Mouse (Mus musculus): ENCODE measurements around the gene Rcor2. TPM values are rescaled to one million over a fixed set of nuclear protein-coding genes. Genes with fewer than 3 reads are reported as not detected.

Gene Rcor2
- polyA plus RNA-seq (2014; fragmentation: Nextera tagmentation; extraction: Ambion mirVana), result 6.1 and 10.7 TPM in 2 replicates

DNA sequence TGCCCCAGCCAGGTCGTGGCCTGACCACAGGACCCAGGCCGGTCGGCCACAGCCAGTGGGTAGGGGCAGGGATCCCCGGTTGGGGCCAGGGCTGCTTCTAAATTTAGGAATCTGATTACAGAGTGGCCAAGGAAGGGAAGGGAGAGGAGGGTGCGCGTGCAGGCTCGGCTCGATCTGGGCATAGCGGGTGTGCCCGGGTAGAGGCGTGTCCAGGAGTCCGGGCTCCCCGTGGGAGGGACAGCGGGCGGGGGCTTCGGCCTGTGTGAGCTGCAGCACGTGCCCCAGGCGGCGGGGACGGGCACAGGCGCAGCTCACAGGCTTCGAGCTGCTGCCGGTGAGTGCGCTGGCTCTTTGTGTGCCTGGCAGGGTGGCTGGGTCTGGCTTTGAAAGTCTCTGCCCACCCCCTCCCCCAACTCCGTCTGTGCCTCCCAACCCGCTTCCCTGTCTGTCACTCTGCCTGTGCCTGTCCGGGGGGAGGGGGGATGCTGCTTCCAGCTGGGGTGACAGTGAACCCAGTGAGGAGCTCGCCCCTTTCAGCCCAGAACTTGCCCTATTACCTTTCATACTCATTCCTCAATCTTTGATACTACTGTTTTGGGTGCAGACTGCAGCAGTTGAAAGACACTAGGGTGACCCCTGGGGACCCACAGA is at the start of gene Rcor2:
Gene Rcor2, plus strand, starts transcription at position 235 of the 651 bp plus-strand sequence.
- Histone ChIP-seq H3K9ac (ENCODE audit: low read length) (peak within 1 kb of the TSS; percentile 91), H3K4me3 (ENCODE audit: control insufficient read depth in 1 of 2, insufficient read depth in 1 of 2, low read depth in 1 of 2, low read length in 2 of 2) (peak within 1 kb of the TSS; percentile 76 to 85), H3K4me1 (ENCODE audit: control insufficient read depth in 2 of 2, insufficient read depth in 2 of 2, low read length in 2 of 2) (peaks cover 38 to 50% of the 10 kb centered on the region in 2 experiments), H3K9me3 (ENCODE audit: control insufficient read depth, low read length) (peaks cover 4% of the 10 kb centered on the region; the same call in 1 of the 2 replicates), H3K27me3 (ENCODE audit: control insufficient read depth, insufficient read depth, low read length) (no peaks in the 10 kb centered on the region), H3K4me2 (ENCODE audit: low read length) (peak within 1 kb of the TSS; percentile 93), H3K27ac (replicated peaks in 1 of 2; ENCODE audit: control insufficient read depth in 1 of 2, insufficient read depth in 1 of 2, low read depth in 2 of 2, low read length in 2 of 2) (peak within 1 kb of the TSS; percentile 89 to 95), H3K36me3 (ENCODE audit: control insufficient read depth, insufficient read depth, low read length) (peaks cover 25% of the 10 kb centered on the region)
- peak; percentile 72 for ATAC-seq (ENCODE audit: insufficient number of reproducible peaks, insufficient read depth, low FRiP score, low read depth)
- under 1% methylated on average over 26 of the region's 28 CpGs for WGBS

DNA sequence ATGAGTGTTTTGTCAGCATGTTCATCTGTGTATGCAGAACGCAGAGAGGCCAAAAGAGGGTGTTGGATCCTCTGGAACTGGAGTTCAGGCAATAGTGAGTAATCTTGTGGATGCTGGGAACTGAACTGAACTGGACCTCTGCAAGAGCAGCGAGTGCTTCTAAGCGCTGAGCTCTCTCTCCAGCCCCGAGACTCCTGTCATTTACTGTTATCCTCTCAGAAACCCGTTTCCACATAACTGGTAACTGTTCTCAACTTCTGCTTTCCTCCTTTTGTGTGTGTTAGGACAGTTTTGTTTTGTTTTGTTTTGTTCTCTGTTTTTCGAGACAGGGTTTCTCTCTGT is 49.2 kb upstream of the Rcor2 start:
- no peaks in the 10 kb centered on the region for H3K9me3 ChIP-seq (ENCODE audit: control insufficient read depth, low read length)
- 8% methylated on average over 6 of the region's 6 CpGs for WGBS
- H3K27ac ChIP-seq (replicated peaks in 1 of 2; ENCODE audit: control insufficient read depth in 1 of 2, insufficient read depth in 1 of 2, low read depth in 2 of 2, low read length in 2 of 2), result no peak overlapping the region; a peak in 1 of 4 replicates
- H3K4me3 ChIP-seq (ENCODE audit: control insufficient read depth in 1 of 2, insufficient read depth in 1 of 2, low read depth in 1 of 2, low read length in 2 of 2), result peak overlapping the region; percentile 15 to 73
- ATAC-seq (ENCODE audit: insufficient number of reproducible peaks, insufficient read depth, low FRiP score, low read depth), result no peak
- peak overlapping the region; percentile 27; the same call in 1 of the 2 replicates for H3K9ac ChIP-seq (ENCODE audit: low read length)
- peaks cover 35% of the 10 kb centered on the region for H3K36me3 ChIP-seq (ENCODE audit: control insufficient read depth, insufficient read depth, low read length)
- peak overlapping the region; percentile 63 for H3K4me2 ChIP-seq (ENCODE audit: low read length)
- no peaks in the 10 kb centered on the region for H3K27me3 ChIP-seq (ENCODE audit: control insufficient read depth, insufficient read depth, low read length)
- H3K4me1 ChIP-seq (ENCODE audit: control insufficient read depth in 2 of 2, insufficient read depth in 2 of 2, low read length in 2 of 2), result peaks cover 16 to 29% of the 10 kb centered on the region in 2 experiments

DNA sequence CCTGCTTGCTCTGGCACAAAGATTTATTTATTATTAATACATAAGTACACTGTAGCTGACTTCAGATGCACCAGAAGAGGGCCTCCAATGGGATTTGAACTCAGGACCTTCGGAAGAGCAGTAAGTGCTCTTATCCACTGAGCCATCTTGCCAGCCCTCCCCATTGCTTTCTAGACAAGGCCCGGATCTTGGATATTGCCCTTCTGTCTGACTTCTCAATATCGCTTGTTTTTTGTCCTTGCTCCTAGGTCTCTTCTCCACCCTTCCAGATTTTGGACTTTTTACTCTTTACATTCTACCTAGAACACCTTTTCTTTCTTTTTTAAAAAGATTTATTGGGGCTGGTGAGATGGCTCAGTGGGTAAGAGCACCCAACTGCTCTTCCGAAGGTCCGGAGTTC is 48.4 kb upstream of the Rcor2 start:
- 88% methylated on average over 5 of the region's 5 CpGs for WGBS
- Histone ChIP-seq H3K4me1 (ENCODE audit: control insufficient read depth in 2 of 2, insufficient read depth in 2 of 2, low read length in 2 of 2) (peaks cover 16 to 29% of the 10 kb centered on the region in 2 experiments), H3K4me3 (ENCODE audit: control insufficient read depth in 1 of 2, insufficient read depth in 1 of 2, low read depth in 1 of 2, low read length in 2 of 2) (no peak overlapping the region), H3K4me2 (ENCODE audit: low read length) (no peak overlapping the region), H3K9me3 (ENCODE audit: control insufficient read depth, low read length) (no peaks in the 10 kb centered on the region), H3K9ac (ENCODE audit: low read length) (no peak overlapping the region), H3K27ac (replicated peaks in 1 of 2; ENCODE audit: control insufficient read depth in 1 of 2, insufficient read depth in 1 of 2, low read depth in 2 of 2, low read length in 2 of 2) (no peak overlapping the region), H3K27me3 (ENCODE audit: control insufficient read depth, insufficient read depth, low read length) (no peaks in the 10 kb centered on the region), H3K36me3 (ENCODE audit: control insufficient read depth, insufficient read depth, low read length) (peaks cover 27% of the 10 kb centered on the region)
- no peak for ATAC-seq (ENCODE audit: insufficient number of reproducible peaks, insufficient read depth, low FRiP score, low read depth)

DNA sequence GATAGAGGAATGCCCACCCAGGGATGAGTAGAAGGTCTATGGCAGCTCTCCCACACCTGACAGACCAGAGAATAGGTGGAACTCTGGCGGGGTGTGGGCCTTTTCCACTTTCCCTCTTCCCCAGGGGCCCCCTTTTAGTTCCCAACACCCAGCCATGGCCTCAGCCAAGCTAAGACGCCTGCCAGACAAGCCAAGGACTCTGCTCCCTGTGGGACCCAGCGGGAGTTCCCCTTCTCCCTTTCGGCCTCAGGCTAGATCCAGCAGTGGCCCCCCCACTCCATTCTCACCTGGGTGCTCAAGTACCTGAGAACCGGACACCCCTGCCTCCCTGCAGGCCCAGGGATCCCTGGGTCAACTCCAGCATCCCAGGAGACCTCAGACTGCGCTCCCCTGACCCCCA is 44.9 kb upstream of the Rcor2 start:
- Histone ChIP-seq H3K9me3 (ENCODE audit: control insufficient read depth, low read length) (no peaks in the 10 kb centered on the region), H3K27me3 (ENCODE audit: control insufficient read depth, insufficient read depth, low read length) (no peaks in the 10 kb centered on the region), H3K4me1 (ENCODE audit: control insufficient read depth in 2 of 2, insufficient read depth in 2 of 2, low read length in 2 of 2) (peaks cover 0 to 4% of the 10 kb centered on the region in 2 experiments; a peak in 1 of 4 replicates), H3K9ac (ENCODE audit: low read length) (no peak overlapping the region), H3K27ac (replicated peaks in 1 of 2; ENCODE audit: control insufficient read depth in 1 of 2, insufficient read depth in 1 of 2, low read depth in 2 of 2, low read length in 2 of 2) (no peak overlapping the region), H3K4me3 (ENCODE audit: control insufficient read depth in 1 of 2, insufficient read depth in 1 of 2, low read depth in 1 of 2, low read length in 2 of 2) (no peak overlapping the region), H3K36me3 (ENCODE audit: control insufficient read depth, insufficient read depth, low read length) (peaks cover 21% of the 10 kb centered on the region), H3K4me2 (ENCODE audit: low read length) (no peak overlapping the region)
- WGBS, result 90% methylated on average over 6 of the region's 6 CpGs
- no peak for ATAC-seq (ENCODE audit: insufficient number of reproducible peaks, insufficient read depth, low FRiP score, low read depth)

DNA sequence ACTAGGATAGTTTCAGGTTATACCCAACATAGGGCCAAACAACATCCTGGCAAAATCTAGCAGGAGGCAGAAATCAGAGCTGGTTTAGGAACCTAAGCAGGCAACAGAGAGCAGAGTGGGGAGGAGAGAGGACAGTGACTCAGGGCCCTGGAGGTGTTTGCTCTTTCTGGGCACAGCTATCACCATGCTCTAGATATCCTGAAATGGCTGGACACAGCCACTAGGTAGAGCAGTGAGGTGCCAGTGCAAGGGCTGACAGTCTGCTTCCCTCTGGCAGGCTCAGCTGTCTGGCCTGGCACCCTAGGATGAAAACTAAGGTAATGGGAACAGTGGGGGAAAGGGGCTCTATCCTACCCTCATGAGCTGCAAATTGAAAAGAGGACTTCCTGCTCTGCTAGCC is 43.6 kb upstream of the Rcor2 start:
- Histone ChIP-seq H3K4me3 (ENCODE audit: control insufficient read depth in 1 of 2, insufficient read depth in 1 of 2, low read depth in 1 of 2, low read length in 2 of 2) (no peak overlapping the region), H3K27me3 (ENCODE audit: control insufficient read depth, insufficient read depth, low read length) (no peaks in the 10 kb centered on the region), H3K9me3 (ENCODE audit: control insufficient read depth, low read length) (no peaks in the 10 kb centered on the region), H3K4me1 (ENCODE audit: control insufficient read depth in 2 of 2, insufficient read depth in 2 of 2, low read length in 2 of 2) (no peaks in the 10 kb centered on the region), H3K9ac (ENCODE audit: low read length) (no peak overlapping the region), H3K4me2 (ENCODE audit: low read length) (no peak overlapping the region), H3K36me3 (ENCODE audit: control insufficient read depth, insufficient read depth, low read length) (peaks cover 34% of the 10 kb centered on the region), H3K27ac (replicated peaks in 1 of 2; ENCODE audit: control insufficient read depth in 1 of 2, insufficient read depth in 1 of 2, low read depth in 2 of 2, low read length in 2 of 2) (no peak overlapping the region)
- ATAC-seq (ENCODE audit: insufficient number of reproducible peaks, insufficient read depth, low FRiP score, low read depth), result no peak

DNA sequence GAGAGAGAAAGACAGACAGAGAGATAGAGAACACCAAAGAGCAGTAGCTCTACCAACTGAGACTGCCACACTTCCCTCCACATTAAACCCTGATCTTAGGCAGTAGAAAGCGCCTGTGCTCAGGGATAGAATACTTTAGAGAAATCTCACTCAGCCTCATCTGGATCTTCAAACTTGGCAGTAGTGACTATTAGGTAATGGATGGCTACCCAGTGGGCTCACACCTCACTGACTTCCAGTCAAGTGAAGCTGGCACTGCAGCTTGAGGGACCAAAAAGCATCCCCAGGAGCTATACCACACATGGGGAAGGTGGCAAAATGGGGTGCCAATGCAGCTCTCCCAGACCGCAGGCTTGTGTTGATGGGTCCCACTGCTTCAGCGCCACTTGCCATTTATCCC is 42.9 kb upstream of the Rcor2 start:
- H3K4me2 ChIP-seq (ENCODE audit: low read length), result no peak overlapping the region
- no peak overlapping the region for H3K27ac ChIP-seq (replicated peaks in 1 of 2; ENCODE audit: control insufficient read depth in 1 of 2, insufficient read depth in 1 of 2, low read depth in 2 of 2, low read length in 2 of 2)
- no peaks in the 10 kb centered on the region for H3K9me3 ChIP-seq (ENCODE audit: control insufficient read depth, low read length)
- no peaks in the 10 kb centered on the region for H3K4me1 ChIP-seq (ENCODE audit: control insufficient read depth in 2 of 2, insufficient read depth in 2 of 2, low read length in 2 of 2)
- 86% methylated on average over 3 of the region's 3 CpGs for WGBS
- peaks cover 40% of the 10 kb centered on the region for H3K36me3 ChIP-seq (ENCODE audit: control insufficient read depth, insufficient read depth, low read length)
- H3K4me3 ChIP-seq (ENCODE audit: control insufficient read depth in 1 of 2, insufficient read depth in 1 of 2, low read depth in 1 of 2, low read length in 2 of 2), result no peak overlapping the region
- H3K9ac ChIP-seq (ENCODE audit: low read length), result no peak overlapping the region
- no peak for ATAC-seq (ENCODE audit: insufficient number of reproducible peaks, insufficient read depth, low FRiP score, low read depth)
- H3K27me3 ChIP-seq (ENCODE audit: control insufficient read depth, insufficient read depth, low read length), result no peaks in the 10 kb centered on the region

DNA sequence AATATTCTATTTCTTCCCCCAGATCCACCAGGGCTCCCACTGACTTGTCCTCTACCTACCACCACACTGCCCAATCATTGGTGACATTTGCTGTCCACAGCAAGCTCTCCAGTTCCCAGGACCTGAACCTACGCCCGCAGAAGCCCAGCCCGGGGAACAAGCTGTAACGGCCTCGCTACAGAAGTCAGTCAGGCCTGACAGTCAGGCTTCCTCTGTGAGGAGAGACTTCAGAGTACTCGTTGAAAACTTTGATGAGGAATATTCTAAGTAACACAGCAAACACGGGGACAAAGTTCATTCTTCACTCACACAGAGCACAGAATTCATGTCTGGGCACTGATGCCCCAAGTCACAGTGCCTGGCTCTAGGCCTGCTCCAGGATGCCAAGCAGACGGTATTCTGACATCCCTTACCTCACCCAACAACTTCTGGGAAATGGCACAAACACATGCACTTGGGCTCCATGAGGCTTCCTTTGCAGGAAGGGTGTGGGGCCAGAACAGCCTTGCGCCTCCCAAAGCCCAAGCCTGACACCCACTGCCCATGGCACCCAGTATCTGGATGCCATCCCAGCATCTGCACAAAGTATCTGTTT is 41.9 kb upstream of the Rcor2 start:
- Histone ChIP-seq H3K27ac (replicated peaks in 1 of 2; ENCODE audit: control insufficient read depth in 1 of 2, insufficient read depth in 1 of 2, low read depth in 2 of 2, low read length in 2 of 2) (no peak overlapping the region), H3K4me2 (ENCODE audit: low read length) (no peak overlapping the region), H3K9me3 (ENCODE audit: control insufficient read depth, low read length) (no peaks in the 10 kb centered on the region), H3K27me3 (ENCODE audit: control insufficient read depth, insufficient read depth, low read length) (no peaks in the 10 kb centered on the region), H3K9ac (ENCODE audit: low read length) (no peak overlapping the region), H3K4me1 (ENCODE audit: control insufficient read depth in 2 of 2, insufficient read depth in 2 of 2, low read length in 2 of 2) (no peaks in the 10 kb centered on the region), H3K36me3 (ENCODE audit: control insufficient read depth, insufficient read depth, low read length) (peaks cover 50% of the 10 kb centered on the region), H3K4me3 (ENCODE audit: control insufficient read depth in 1 of 2, insufficient read depth in 1 of 2, low read depth in 1 of 2, low read length in 2 of 2) (no peak overlapping the region)
- no peak for ATAC-seq (ENCODE audit: insufficient number of reproducible peaks, insufficient read depth, low FRiP score, low read depth)
- WGBS, result 85% methylated on average over 9 of the region's 9 CpGs
